Mouse (Mus musculus): ENCODE measurements around the gene Cd28.

- TF ChIP-seq CTCF (IDR thresholded peaks at IDR 0.05; ENCODE audit: control insufficient read depth, insufficient read depth, insufficient read length) (no peak), CEBPB (IDR thresholded peaks at IDR 0.05; ENCODE audit: low read depth) (no peak), MAX (IDR thresholded peaks at IDR 0.05) (no peak), FOSL1 (IDR thresholded peaks at IDR 0.05; ENCODE audit: insufficient read depth, low read length, poor library complexity, severe bottlenecking) (no peak)
Observed at GRCm38 (mm10) chr1:60702641-60703040, 14.0 kb upstream of the Cd28 start.
